Mouse (Mus musculus) MEL-GATA-1-ER (cell line): ENCODE data around the gene Zfp276.

Source experiments
- DNase-seq: peaks from one replicate; pipeline ENCODE4 v3.0.0-alpha.2; 2012; ENCODE audit warnings: low read depth; ENCODE audit errors: extremely low read depth

Zfp276 gene

GRCm38 (mm10) chr8:123290166-123290565, 36.2 kb downstream of the Zfp276 start:
- peak; percentile 15 for DNase-seq

GRCm38 (mm10) chr8:123290679-123291078, 36.7 kb downstream of the Zfp276 start:
- DNase-seq: no peak

GRCm38 (mm10) chr8:123291716-123292115, 37.7 kb downstream of the Zfp276 start:
- DNase-seq: no peak

- no peak for DNase-seq
Measured at GRCm38 (mm10) chr8:123292281-123292680, 38.3 kb downstream of the Zfp276 start.

GRCm38 (mm10) chr8:123292785-123293184, 38.8 kb downstream of the Zfp276 start:
- no peak for DNase-seq

- DNase-seq: no peak
Measured at GRCm38 (mm10) chr8:123298301-123298700, 44.3 kb downstream of the Zfp276 start.

- DNase-seq: no peak
Measured at GRCm38 (mm10) chr8:123308738-123309137, 54.7 kb downstream of the Zfp276 start.

- no peak for DNase-seq
Measured at GRCm38 (mm10) chr8:123317781-123318466, 63.9 kb downstream of the Zfp276 start.

- peak; percentile 83 for DNase-seq
Measured at GRCm38 (mm10) chr8:123318467-123318911, 64.5 kb downstream of the Zfp276 start, which contains the start of gene Fanca. Gene Fanca (minus strand): TSS chr8:123318576.
